Comparison of ENCODE assay signal across 9 mouse cellular contexts in the genomic region with DNA sequence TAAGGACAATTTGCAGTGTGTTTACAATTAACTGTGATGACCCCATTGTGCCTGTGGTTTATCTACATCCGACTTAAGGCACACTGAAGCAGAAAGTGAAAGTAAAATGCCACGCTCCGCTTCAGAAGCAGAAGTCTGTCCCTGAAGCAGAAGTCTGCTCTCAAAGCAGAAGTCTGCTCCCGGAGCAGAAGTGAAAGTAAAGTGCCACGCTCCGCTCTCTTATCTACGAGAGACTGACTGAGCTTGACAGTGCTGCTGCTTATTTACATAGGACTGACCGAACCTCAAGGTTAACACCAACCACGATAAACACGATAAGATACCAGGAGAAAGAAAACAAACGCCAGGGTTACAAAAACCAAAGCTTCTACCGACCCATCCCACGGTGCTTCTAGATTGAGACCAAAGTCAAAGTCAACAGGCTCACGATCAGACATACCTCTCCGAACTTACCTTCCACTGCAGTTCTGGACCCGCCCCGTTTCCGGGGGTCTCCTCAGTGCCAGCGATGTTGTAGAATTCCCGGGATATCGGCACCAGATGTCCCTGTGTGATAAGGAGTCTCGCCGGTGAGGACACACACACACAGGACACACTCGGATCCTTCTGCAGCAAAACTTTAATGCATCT. TPM values are rescaled to one million over a fixed set of nuclear protein-coding genes. Genes with fewer than 3 reads are reported as not detected.
DNase-seq lines count a peak whose midpoint lies in the region; ATAC-seq and TF ChIP-seq lines count a peak whose summit lies in the region.
"Had no signal": no experiment of that assay in that cellular context is flagged by ENCODE, and none has a peak within 500 bp of the region (broad histone marks: within the 10 kb centered on the region; RNA-seq: fewer than 3 reads in every experiment).

No protein-coding gene starts in this region.

- no peaks in the 10 kb centered on the region for H3K36me3 ChIP-seq in liver, embryonic 14.5 days (replicated peaks; ENCODE audit: control insufficient read depth, insufficient read depth, low read depth)
- no peaks in the 10 kb centered on the region for H3K36me3 ChIP-seq in stomach, postnatal 0 days (ENCODE audit: control insufficient read depth, insufficient read depth, low read length)
- no peaks in the 10 kb centered on the region for H3K36me3 ChIP-seq in forebrain, embryonic 13.5 days (ENCODE audit: poor library complexity, severe bottlenecking)

- H3K27ac ChIP-seq in bone marrow, adult 2 months (ENCODE audit: control insufficient read depth, insufficient read depth, low read depth, low read length, poor library complexity), result peak overlapping the region; percentile 48
- H3K27ac ChIP-seq in liver, embryonic 14.5 days, result no peak overlapping the region
- H3K27ac ChIP-seq in stomach, postnatal 0 days (replicated peaks), result no peak overlapping the region
- no peak overlapping the region for H3K27ac ChIP-seq in forebrain, embryonic 13.5 days

- TF ChIP-seq CTCF in bone marrow, adult 2 months (IDR thresholded peaks at IDR 0.05; ENCODE audit: control insufficient read depth, insufficient read depth, low read length), result no peak
- TF ChIP-seq CTCF in liver, embryonic 14.5 days (IDR thresholded peaks at IDR 0.05; ENCODE audit: low read depth), result no peak
- no peak for TF ChIP-seq CTCF in stomach, postnatal 0 days (IDR thresholded peaks at IDR 0.05; ENCODE audit: low read depth)

- peak; percentile 33 for DNase-seq in spleen, adult 12 weeks (ENCODE audit: low spot score)
- no peak for DNase-seq in spleen, postnatal 14 days (ENCODE audit: low spot score in 2 of 2)
- DNase-seq in liver, embryonic 14.5 days (ENCODE audit: low read depth in 3 of 3, low spot score in 3 of 3), result peak in 1 of 3 experiments; percentile 0
- DNase-seq in stomach, postnatal 0 days (ENCODE audit: low spot score), result no peak
- no peak for DNase-seq in urinary bladder, postnatal 25 days (ENCODE audit: low spot score)
- no peak for DNase-seq in retina, postnatal 1 day

- H3K9ac ChIP-seq in liver, embryonic 14.5 days (replicated peaks), result no peak overlapping the region
- no peak overlapping the region for H3K9ac ChIP-seq in stomach, postnatal 0 days (ENCODE audit: low read length)
- no peak overlapping the region for H3K9ac ChIP-seq in forebrain, embryonic 13.5 days

- peak overlapping the region; percentile 20 for H3K4me3 ChIP-seq in bone marrow, adult 2 months (replicated peaks; ENCODE audit: control insufficient read depth, low read depth, low read length)
- peak overlapping the region in 1 of 2 experiments; percentile 24; a peak in 1 of 4 replicates for H3K4me3 ChIP-seq in liver, embryonic 14.5 days (ENCODE audit: insufficient read depth in 1 of 2, low read depth in 2 of 2, low read length in 2 of 2)
- 0 out of 2 replicates have a peak overlapping the region, but pooled peaks have one; percentile 15 for H3K4me3 ChIP-seq in stomach, postnatal 0 days (ENCODE audit: low read depth, low read length)
- H3K4me3 ChIP-seq in forebrain, embryonic 13.5 days, result no peak overlapping the region

- H3K4me2 ChIP-seq in liver, embryonic 14.5 days (ENCODE audit: low read depth), result 0 out of 2 replicates have a peak overlapping the region, but pooled peaks have one; percentile 32
- H3K4me2 ChIP-seq in stomach, postnatal 0 days (replicated peaks; ENCODE audit: low read depth), result peak overlapping the region; percentile 14; the same call in 1 of the 2 replicates
- no peak overlapping the region for H3K4me2 ChIP-seq in forebrain, embryonic 13.5 days

- no peak for TF ChIP-seq POLR2A in bone marrow, adult 2 months (IDR thresholded peaks at IDR 0.05; ENCODE audit: borderline replicate concordance, control insufficient read depth, low read depth, low read length)

- WGBS in bone marrow, adult 2 months, result 46% methylated on average over 24 of the region's 24 CpGs
- WGBS in liver, embryonic 14.5 days (ENCODE audit: insufficient replicate concordance), result 63% methylated on average over 24 of the region's 24 CpGs
- WGBS in stomach, postnatal 0 days, result 81% methylated on average over 24 of the region's 24 CpGs
- 95% methylated on average over 24 of the region's 24 CpGs for WGBS in forebrain, embryonic 13.5 days

- H3K4me1 ChIP-seq in bone marrow, adult 2 months (ENCODE audit: control insufficient read depth, insufficient read depth, low read length), result no peaks in the 10 kb centered on the region
- no peaks in the 10 kb centered on the region for H3K4me1 ChIP-seq in liver, embryonic 14.5 days (replicated peaks; ENCODE audit: control insufficient read depth in 2 of 2, insufficient read depth in 2 of 2, low read length in 1 of 2)
- no peaks in the 10 kb centered on the region for H3K4me1 ChIP-seq in stomach, postnatal 0 days (replicated peaks; ENCODE audit: control insufficient read depth, insufficient read depth)
- no peaks in the 10 kb centered on the region for H3K4me1 ChIP-seq in forebrain, embryonic 13.5 days

- TF ChIP-seq EP300 in liver, embryonic 14.5 days (IDR thresholded peaks at IDR 0.05; ENCODE audit: low read depth), result no peak
- TF ChIP-seq EP300 in stomach, postnatal 0 days (optimal IDR thresholded peaks at IDR 0.05), result no peak

- H3K27me3 ChIP-seq in liver, embryonic 14.5 days (ENCODE audit: control insufficient read depth, insufficient read depth, low read length), result no peaks in the 10 kb centered on the region
- no peaks in the 10 kb centered on the region for H3K27me3 ChIP-seq in stomach, postnatal 0 days (ENCODE audit: control insufficient read depth, insufficient read depth, low read length)
- H3K27me3 ChIP-seq in forebrain, embryonic 13.5 days, result no peaks in the 10 kb centered on the region

- no peak for ATAC-seq in liver, embryonic 14.5 days (ENCODE audit: insufficient read depth)
- no peak for ATAC-seq in stomach, postnatal 0 days (ENCODE audit: low FRiP score, low TSS enrichment)
- no peak for ATAC-seq in forebrain, embryonic 13.5 days

- peaks cover 2% of the 10 kb centered on the region; the same call in 1 of the 2 replicates for H3K9me3 ChIP-seq in liver, embryonic 14.5 days (ENCODE audit: control insufficient read depth, low read length)
- H3K9me3 ChIP-seq in stomach, postnatal 0 days (ENCODE audit: control insufficient read depth, low read length), result peaks cover 4% of the 10 kb centered on the region; the same call in 1 of the 2 replicates
- no peaks in the 10 kb centered on the region; the same call in 1 of the 2 replicates for H3K9me3 ChIP-seq in forebrain, embryonic 13.5 days (replicated peaks)

RNA-seq across cellular contexts. Expression of gene Vmn2r83, which starts 51.3 kb away (rescaled TPM):
- not detected in 2 replicates for polyA plus RNA-seq in bone marrow, adult 2 months (2011; ENCODE audit: insufficient read depth, insufficient read length, low replicate concordance, missing spikeins)
- not detected in 2 replicates for polyA plus RNA-seq in liver, embryonic 14.5 days (2012; rRNA removed)
- not detected in 2 replicates for polyA plus RNA-seq in liver, embryonic 14.5 days (2014; fragmentation: Nextera tagmentation; extraction: Ambion mirVana)
- not detected in 2 replicates for polyA plus RNA-seq in stomach, postnatal 0 days (2015; fragmentation: Nextera tagmentation; extraction: Ambion mirVana)
- polyA plus RNA-seq in forebrain, embryonic 13.5 days (2015; fragmentation: Nextera tagmentation; extraction: Ambion mirVana), result not detected in 2 replicates
- polyA plus RNA-seq: midbrain, postnatal 0 days had no signal
